Mouse (Mus musculus): ENCODE data around the gene Plac8.

- TF ChIP-seq CTCF (IDR thresholded peaks at IDR 0.05; ENCODE audit: insufficient read depth, low read length) (no peak), POLR2A (IDR thresholded peaks at IDR 0.05; ENCODE audit: borderline replicate concordance, extremely low read depth, low read depth, low read length) (no peak)
These were observed 45.9 kb downstream of the Plac8 start for GRCm38 (mm10) chr5:100526164-100526563.

Measured in lung, adult 2 months (tissue).